Comparison of ENCODE assay signal across 27 mouse cellular contexts in the genomic region with DNA sequence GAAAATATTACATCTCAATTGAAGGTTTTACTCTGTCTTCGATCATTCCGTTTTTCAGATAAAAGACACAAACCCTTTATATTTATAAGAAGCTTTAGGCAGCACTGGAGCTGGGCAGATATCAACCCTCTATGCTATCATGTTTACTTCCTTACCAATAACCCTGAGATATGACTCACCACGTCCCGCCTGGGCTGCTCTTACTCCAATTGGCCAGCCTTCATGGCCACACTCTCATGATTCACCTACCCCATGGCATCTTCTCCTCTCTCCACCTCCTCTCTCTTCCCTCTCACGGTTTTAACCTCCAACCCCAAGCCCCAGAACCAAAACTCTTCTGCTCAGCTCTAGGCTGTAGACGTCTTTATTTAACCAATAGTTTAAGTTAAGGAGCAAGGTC.
DNase-seq lines count a peak whose midpoint lies in the region; ATAC-seq and TF ChIP-seq lines count a peak whose summit lies in the region.
"Had no signal": no experiment of that assay in that cellular context is flagged by ENCODE, and none has a peak within 500 bp of the region (broad histone marks: within the 10 kb centered on the region; RNA-seq: fewer than 3 reads in every experiment).

No protein-coding gene starts in this region.

- peaks cover 3% of the 10 kb centered on the region; the same call in 1 of the 2 replicates for H3K9me3 ChIP-seq in liver, embryonic 12.5 days (replicated peaks)
- no peaks in the 10 kb centered on the region for H3K9me3 ChIP-seq in liver, postnatal 0 days (ENCODE audit: low read length)
- H3K9me3 ChIP-seq in hindbrain, postnatal 0 days (ENCODE audit: low read length) = no peaks in the 10 kb centered on the region
- H3K9me3 ChIP-seq: embryonic facial prominence, embryonic 13.5 days; midbrain, embryonic 10.5 days; stomach, embryonic 15.5 days had no signal

- H3K27ac ChIP-seq in liver, embryonic 12.5 days = peak overlapping the region; percentile 49; the same call in 1 of the 2 replicates
- H3K27ac ChIP-seq in liver, postnatal 0 days (ENCODE audit: low read depth) = no peak overlapping the region
- no peak overlapping the region for H3K27ac ChIP-seq in hindbrain, postnatal 0 days
- H3K27ac ChIP-seq: embryonic facial prominence, embryonic 13.5 days; forebrain, embryonic 13.5 days; gastrocnemius, adult 2 months; limb, embryonic 12.5 days; midbrain, embryonic 10.5 days; stomach, embryonic 15.5 days had no signal

- peak; percentile 71; the same call in 1 of the 2 replicates for ATAC-seq in liver, embryonic 12.5 days
- ATAC-seq in liver, postnatal 0 days = no peak
- ATAC-seq in Patski = peak; percentile 79
- no peak for ATAC-seq in hindbrain, postnatal 0 days
- ATAC-seq: forebrain, embryonic 13.5 days had no signal

- POLR2A ChIA-PET in Patski (lab: Charles Lee) = no interaction called here

- no peak overlapping the region for H3K4me3 ChIP-seq in liver, embryonic 12.5 days
- H3K4me3 ChIP-seq in liver, postnatal 0 days (ENCODE audit: low read depth, low read length) = no peak overlapping the region
- H3K4me3 ChIP-seq in hindbrain, postnatal 0 days (ENCODE audit: low read length) = no peak overlapping the region
- H3K4me3 ChIP-seq: embryonic facial prominence, embryonic 13.5 days; erythroblast, embryonic 14.5 days; forebrain, embryonic 13.5 days; gastrocnemius, adult 2 months; heart, embryonic 12.5 days; limb, embryonic 12.5 days; midbrain, embryonic 10.5 days; stomach, embryonic 15.5 days had no signal

- CTCF ChIA-PET in Patski (lab: Charles Lee) = no interaction called here

- H3K36me3 ChIP-seq in liver, embryonic 12.5 days = no peaks in the 10 kb centered on the region
- no peaks in the 10 kb centered on the region for H3K36me3 ChIP-seq in liver, postnatal 0 days (replicated peaks; ENCODE audit: insufficient read depth, low read length)
- H3K36me3 ChIP-seq in hindbrain, postnatal 0 days (ENCODE audit: insufficient read depth, low read length) = no peaks in the 10 kb centered on the region
- H3K36me3 ChIP-seq: embryonic facial prominence, embryonic 13.5 days; G1E; heart, embryonic 12.5 days; limb, embryonic 12.5 days; midbrain, embryonic 10.5 days; stomach, embryonic 15.5 days had no signal

- no peak for DNase-seq in liver, postnatal 0 days
- DNase-seq in Patski (ENCODE audit: low read depth, low spot score) = peak; percentile 31
- peak; percentile 50 for DNase-seq in adrenal gland, postnatal 25 days
- DNase-seq in gastrocnemius, postnatal 10 days = no peak
- DNase-seq in hindbrain, postnatal 0 days (ENCODE audit: low spot score) = no peak
- no peak for DNase-seq in spleen, postnatal 4 days (ENCODE audit: low spot score in 2 of 2)
- DNase-seq: B cell, adult 2 months; cerebellum, adult 8-10 months; cerebellum, postnatal 36 days; embryo, embryonic 11 days; gastrocnemius, adult 2 months; heart, postnatal 10 days; kidney, adult 11 months; kidney, postnatal 4 days; lung, postnatal 10 days; thymus, adult 18-20 months; thymus, postnatal 4 days had no signal

- 0 out of 2 replicates have a peak, but pooled peaks cover 8% of the 10 kb centered on the region for H3K27me3 ChIP-seq in liver, embryonic 12.5 days (replicated peaks)
- H3K27me3 ChIP-seq in liver, postnatal 0 days (ENCODE audit: insufficient read depth, low read length) = no peaks in the 10 kb centered on the region
- no peaks in the 10 kb centered on the region for H3K27me3 ChIP-seq in Patski
- H3K27me3 ChIP-seq in hindbrain, postnatal 0 days (ENCODE audit: insufficient read depth, low read length) = no peaks in the 10 kb centered on the region
- H3K27me3 ChIP-seq: CH12.LX; embryonic facial prominence, embryonic 13.5 days; forebrain, embryonic 13.5 days; heart, embryonic 12.5 days; stomach, embryonic 15.5 days had no signal

- peaks cover 20% of the 10 kb centered on the region for H3K4me1 ChIP-seq in liver, embryonic 12.5 days
- no peaks in the 10 kb centered on the region for H3K4me1 ChIP-seq in liver, postnatal 0 days (ENCODE audit: insufficient read depth)
- no peaks in the 10 kb centered on the region for H3K4me1 ChIP-seq in hindbrain, postnatal 0 days (ENCODE audit: insufficient read depth, low read length)
- H3K4me1 ChIP-seq: embryonic facial prominence, embryonic 13.5 days; forebrain, embryonic 13.5 days; heart, embryonic 12.5 days; limb, embryonic 12.5 days; midbrain, embryonic 10.5 days; stomach, embryonic 15.5 days had no signal

- TF ChIP-seq CTCF in liver, postnatal 0 days (IDR thresholded peaks at IDR 0.05; ENCODE audit: low read depth) = no peak
- TF ChIP-seq CTCF in Patski (IDR thresholded peaks at IDR 0.05) = no peak
- TF ChIP-seq CTCF in hindbrain, postnatal 0 days (IDR thresholded peaks at IDR 0.05; ENCODE audit: low read depth) = no peak

- WGBS in liver, embryonic 12.5 days (ENCODE audit: insufficient replicate concordance) = 51% methylated on average over 6 of the region's 6 CpGs
- WGBS in liver, postnatal 0 days (ENCODE audit: insufficient replicate concordance) = 67% methylated on average over 6 of the region's 6 CpGs
- WGBS in hindbrain, postnatal 0 days = 85% methylated on average over 6 of the region's 6 CpGs

- TF ChIP-seq EP300 in liver, postnatal 0 days (IDR thresholded peaks at IDR 0.05; ENCODE audit: low read depth) = no peak

- H3K9ac ChIP-seq in liver, embryonic 12.5 days = no peak overlapping the region
- no peak overlapping the region for H3K9ac ChIP-seq in liver, postnatal 0 days (replicated peaks)
- H3K9ac ChIP-seq in hindbrain, postnatal 0 days (replicated peaks; ENCODE audit: low read length) = no peak overlapping the region
- H3K9ac ChIP-seq: embryonic facial prominence, embryonic 13.5 days; forebrain, embryonic 13.5 days; heart, embryonic 12.5 days; limb, embryonic 12.5 days; stomach, embryonic 15.5 days had no signal

- no peak overlapping the region for H3K4me2 ChIP-seq in liver, embryonic 12.5 days
- H3K4me2 ChIP-seq in liver, postnatal 0 days (ENCODE audit: low read depth, low read length) = no peak overlapping the region
- H3K4me2 ChIP-seq in hindbrain, postnatal 0 days (ENCODE audit: low read depth, low read length) = no peak overlapping the region
- H3K4me2 ChIP-seq: embryonic facial prominence, embryonic 13.5 days; forebrain, embryonic 13.5 days; heart, embryonic 12.5 days; limb, embryonic 12.5 days; stomach, embryonic 15.5 days had no signal

- in situ Hi-C loops in Patski (cut with MboI; ENCODE audit: low pct_unique_long_range_greater_than_20kb) = no loop called here

Comparison
In these comparisons a context has a peak if more than half of its experiments do, and no peak if none do; other contexts are left out.
1. ATAC-seq: peak in liver, embryonic 12.5 days (single experiment) and Patski (single experiment); none in liver, postnatal 0 days (single experiment) and hindbrain, postnatal 0 days (single experiment).
2. DNase-seq: peak in Patski (single experiment) and adrenal gland, postnatal 25 days (single experiment); none in liver, postnatal 0 days (single experiment), gastrocnemius, postnatal 10 days (single experiment), hindbrain, postnatal 0 days (single experiment) and spleen, postnatal 4 days (0 of 2).